Mouse (Mus musculus) activated CD4-positive, CD25-positive, alpha-beta regulatory T cell, adult 4 months (primary cell): Measurements from ENCODE around the gene Hps1. TPM values are rescaled to one million over a fixed set of nuclear protein-coding genes. Genes with fewer than 3 reads are reported as not detected.

Experiments
- ATAC-seq: one replicate; pipeline ENCODE4 v1.8.0; 2017
- polyA plus RNA-seq, 2 experiments: library from polyadenylated mRNA; unstranded; fragments of 100-300 nt; shearing (Covaris generic); gene quantifications; one replicate each; pipeline ENCODE4 v1.2.1; 2017

Hps1 gene
- polyA plus RNA-seq, 2 experiments from 2014 or later, result 11.5 to 15.7 TPM

- ATAC-seq, result no peak
These were observed 66.0 kb downstream of the Hps1 start for GRCm38 (mm10) chr19:42713770-42714169.

Other genes with a start within 250 kb of the Hps1 start
- under 1 TPM; 0.17 TPM for gene Loxl4, start 167.2 kb downstream of the Hps1 start, polyA plus RNA-seq
- gene Pyroxd2, start 27.2 kb downstream of the Hps1 start, polyA plus RNA-seq, result under 1 TPM in 1 of 2 experiments, not detected in 1; 0.19 TPM